Mouse (Mus musculus) neural tube, embryonic 14.5 days (tissue): ENCODE data around the gene Fat3. TPM values are rescaled to one million over a fixed set of nuclear protein-coding genes. Genes with fewer than 3 reads are reported as not detected.

Experiments used
- ATAC-seq: fragments of 200-750 bp; cut with Nextera tagmentation; 2 replicates; pipeline ENCODE4 v1.8.0; 2017; ENCODE audit warnings: low read depth, mild to moderate bottlenecking, moderate TSS enrichment, moderate library complexity
- H3K27ac ChIP-seq: fragments of 300-500 bp; sonication (generic); 2 replicates; pipeline ENCODE4 v1.5.1; 2014; ENCODE audit warnings: low read depth, mild to moderate bottlenecking, control low read depth, low read length, moderate library complexity, mixed read lengths
- H3K27me3 ChIP-seq: fragments of 300-500 bp; sonication (generic); 2 replicates; pipeline ENCODE4 v1.6.1; 2014; ENCODE audit warnings: low read length; ENCODE audit not compliant: control insufficient read depth, insufficient read depth
- H3K36me3 ChIP-seq: fragments of 300-500 bp; sonication (generic); 2 replicates; pipeline ENCODE4 v1.6.1; 2014; ENCODE audit warnings: low read length, mixed read lengths; ENCODE audit not compliant: control insufficient read depth, insufficient read depth
- H3K4me1 ChIP-seq: fragments of 300-500 bp; sonication (generic); 2 replicates; pipeline ENCODE4 v1.6.1; 2014; ENCODE audit warnings: low read length; ENCODE audit not compliant: control insufficient read depth, insufficient read depth
- H3K4me2 ChIP-seq: fragments of 300-500 bp; sonication (generic); 2 replicates; pipeline ENCODE4 v1.6.1; 2014; ENCODE audit warnings: mild to moderate bottlenecking, low read depth, low read length, control low read depth
- H3K4me3 ChIP-seq: fragments of 300-500 bp; sonication (generic); 2 replicates; pipeline ENCODE4 v1.5.1; 2014; ENCODE audit warnings: low read depth, low read length, control low read depth, mixed read lengths
- H3K9ac ChIP-seq: fragments of 300-500 bp; sonication (generic); replicated peaks from 2 replicates; pipeline ENCODE4 v1.6.1; 2014; ENCODE audit warnings: low read depth, mild to moderate bottlenecking, control low read depth, low read length, mixed read lengths
- H3K9me3 ChIP-seq: fragments of 300-500 bp; sonication (generic); 2 replicates; pipeline ENCODE4 v1.6.1; 2016; ENCODE audit warnings: low read length; ENCODE audit not compliant: control insufficient read depth
- WGBS: fragments of 180-500 bp; shearing (Covaris S2); extraction: QIAGEN DNeasy Blood & Tissue Kit; methylation state at CpG from one replicate; pipeline ENCODE4 v1.1.7; 2014; 5-methylcytosine and 5-hydroxymethylcytosine counted together
- polyA plus RNA-seq: library from polyadenylated mRNA; unstranded; fragments of >200 nt; fragmentation: Nextera tagmentation; extraction: Ambion mirVana; gene quantifications from 2 replicates; pipeline ENCODE4 v1.2.1, GENCODE M21; 2014

The Fat3 gene
- polyA plus RNA-seq, 1 experiment from 2014 or later: 21.4 TPM

GRCm38 (mm10) chr9:16257241-16257840 lies 243.7 kb downstream of the Fat3 start:
- H3K27ac ChIP-seq: no peak overlapping the region
- 13% methylated on average over 3 of the region's 3 CpGs for WGBS

GRCm38 (mm10) chr9:16256577-16257207 lies 244.4 kb downstream of the Fat3 start:
- H3K9me3 ChIP-seq: no peaks in the 10 kb centered on the region
- no peak overlapping the region for H3K4me3 ChIP-seq
- peaks cover 27% of the 10 kb centered on the region for H3K4me1 ChIP-seq
- 66% methylated on average over 2 of the region's 2 CpGs for WGBS
- H3K9ac ChIP-seq: no peak overlapping the region
- no peak overlapping the region for H3K4me2 ChIP-seq
- no peak for ATAC-seq
- H3K27ac ChIP-seq: no peak overlapping the region
- no peaks in the 10 kb centered on the region for H3K27me3 ChIP-seq
- H3K36me3 ChIP-seq: no peaks in the 10 kb centered on the region

More at GRCm38 (mm10) chr9:16257241-16257840, 243.7 kb downstream of the Fat3 start:
- Histone ChIP-seq H3K9me3 (no peaks in the 10 kb centered on the region), H3K4me2 (no peak overlapping the region), H3K4me1 (peaks cover 27% of the 10 kb centered on the region), H3K27me3 (no peaks in the 10 kb centered on the region), H3K9ac (no peak overlapping the region), H3K36me3 (no peaks in the 10 kb centered on the region), H3K4me3 (no peak overlapping the region)
- peak; percentile 76 for ATAC-seq

GRCm38 (mm10) chr9:16246741-16247140 lies 254.3 kb downstream of the Fat3 start:
- Histone ChIP-seq H3K4me1 (no peaks in the 10 kb centered on the region), H3K9me3 (no peaks in the 10 kb centered on the region), H3K9ac (no peak overlapping the region), H3K36me3 (no peaks in the 10 kb centered on the region), H3K4me2 (no peak overlapping the region), H3K4me3 (no peak overlapping the region), H3K27ac (no peak overlapping the region), H3K27me3 (no peaks in the 10 kb centered on the region)
- ATAC-seq: no peak
- 87% methylated on average over 4 of the region's 4 CpGs for WGBS

- Histone ChIP-seq H3K4me3 (no peak overlapping the region), H3K9ac (no peak overlapping the region), H3K4me1 (0 out of 2 replicates have a peak, but pooled peaks cover 1% of the 10 kb centered on the region), H3K36me3 (no peaks in the 10 kb centered on the region), H3K27me3 (no peaks in the 10 kb centered on the region), H3K27ac (no peak overlapping the region), H3K4me2 (no peak overlapping the region), H3K9me3 (no peaks in the 10 kb centered on the region)
- ATAC-seq: no peak
- whole genome bisulfite sequencing: 18% methylated on average over 4 of the region's 4 CpGs
Measured at GRCm38 (mm10) chr9:16231575-16231974, 269.5 kb downstream of the Fat3 start.

- Histone ChIP-seq H3K4me2 (no peak overlapping the region), H3K36me3 (no peaks in the 10 kb centered on the region), H3K27ac (no peak overlapping the region), H3K9ac (no peak overlapping the region), H3K4me1 (0 out of 2 replicates have a peak, but pooled peaks cover 2% of the 10 kb centered on the region), H3K27me3 (no peaks in the 10 kb centered on the region), H3K9me3 (no peaks in the 10 kb centered on the region), H3K4me3 (no peak overlapping the region)
- no peak for ATAC-seq
- 76% methylated on average over 5 of the region's 5 CpGs for WGBS
Measured at GRCm38 (mm10) chr9:16228919-16229318, 272.2 kb downstream of the Fat3 start.

- no peak overlapping the region for H3K4me2 ChIP-seq
- H3K27me3 ChIP-seq: no peaks in the 10 kb centered on the region
- 0 out of 2 replicates have a peak, but pooled peaks cover 2% of the 10 kb centered on the region for H3K4me1 ChIP-seq
- 75% methylated on average over 2 of the region's 2 CpGs for WGBS
- no peak overlapping the region for H3K4me3 ChIP-seq
- H3K36me3 ChIP-seq: no peaks in the 10 kb centered on the region
- no peak overlapping the region for H3K27ac ChIP-seq
- ATAC-seq: no peak
- H3K9ac ChIP-seq: no peak overlapping the region
- H3K9me3 ChIP-seq: no peaks in the 10 kb centered on the region
Measured at GRCm38 (mm10) chr9:16227398-16227797, 273.7 kb downstream of the Fat3 start.

- 0 out of 2 replicates have a peak, but pooled peaks have one; percentile 15 for ATAC-seq
- H3K4me1 ChIP-seq: peaks cover 10% of the 10 kb centered on the region; the same call in 1 of the 2 replicates
- H3K27me3 ChIP-seq: no peaks in the 10 kb centered on the region
- H3K9ac ChIP-seq: no peak overlapping the region
- no peak overlapping the region for H3K4me3 ChIP-seq
- H3K9me3 ChIP-seq: no peaks in the 10 kb centered on the region
- H3K27ac ChIP-seq: no peak overlapping the region
- H3K4me2 ChIP-seq: no peak overlapping the region
- H3K36me3 ChIP-seq: no peaks in the 10 kb centered on the region
Measured at GRCm38 (mm10) chr9:16226545-16226944, 274.5 kb downstream of the Fat3 start.

- Histone ChIP-seq H3K27me3 (no peaks in the 10 kb centered on the region), H3K9ac (no peak overlapping the region), H3K4me1 (peaks cover 10% of the 10 kb centered on the region; the same call in 1 of the 2 replicates), H3K4me2 (no peak overlapping the region), H3K9me3 (no peaks in the 10 kb centered on the region), H3K4me3 (no peak overlapping the region), H3K36me3 (no peaks in the 10 kb centered on the region), H3K27ac (peak overlapping the region; percentile 39; the same call in 1 of the 2 replicates)
- 25% methylated on average over 5 of the region's 5 CpGs for WGBS
- ATAC-seq: peak; percentile 64
Measured at GRCm38 (mm10) chr9:16221885-16222284, 279.2 kb downstream of the Fat3 start.

- Histone ChIP-seq H3K4me1 (peaks cover 13% of the 10 kb centered on the region), H3K9ac (no peak overlapping the region), H3K27ac (peak overlapping the region; percentile 49; the same call in 1 of the 2 replicates), H3K4me2 (no peak overlapping the region), H3K36me3 (no peaks in the 10 kb centered on the region), H3K4me3 (no peak overlapping the region), H3K9me3 (no peaks in the 10 kb centered on the region), H3K27me3 (no peaks in the 10 kb centered on the region)
- 66% methylated on average over 6 of the region's 6 CpGs for WGBS
- no peak for ATAC-seq
Measured at GRCm38 (mm10) chr9:16216235-16216634, 284.9 kb downstream of the Fat3 start.
